Mouse (Mus musculus): ENCODE results near the gene Gm45234.

DNA sequence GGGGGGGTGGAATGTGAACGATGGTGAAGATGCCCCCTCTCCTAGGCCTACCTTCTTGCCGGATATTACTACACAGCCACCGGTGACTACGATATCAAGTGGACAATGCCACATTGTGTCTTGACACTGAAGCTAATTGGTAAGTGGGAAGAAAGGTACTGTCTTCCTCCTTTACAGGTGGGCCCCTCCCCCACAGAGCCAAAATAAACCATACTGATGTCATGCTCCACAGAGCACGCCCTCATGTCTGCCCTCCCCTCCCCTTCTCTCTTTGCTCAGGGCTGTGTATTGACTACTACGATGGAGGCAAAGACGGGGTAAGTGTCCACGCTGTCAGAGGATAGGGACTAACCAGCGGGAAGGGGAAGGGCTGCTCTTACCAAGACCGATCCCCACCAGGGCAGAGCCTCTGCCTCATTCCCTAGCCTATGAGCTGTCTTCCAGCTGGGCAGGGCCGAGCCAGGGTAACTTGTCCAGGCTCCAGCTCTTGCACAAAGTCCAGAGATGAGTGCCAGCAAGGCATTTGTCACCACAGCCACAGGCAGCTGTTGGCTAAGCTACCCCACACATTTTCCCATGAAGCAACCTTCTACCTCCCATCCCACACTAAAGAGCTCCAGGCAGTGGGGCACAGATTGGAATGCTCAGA lies 55.7 kb downstream of the Gm45234 start:
- TF ChIP-seq CTCF (IDR thresholded peaks at IDR 0.05; ENCODE audit: low read depth, low read length), result no peak
- no peak for TF ChIP-seq POLR2AphosphoS5 (IDR thresholded peaks at IDR 0.05; ENCODE audit: insufficient replicate concordance, low read depth, low read length)
- no peak for TF ChIP-seq GATA1 (IDR thresholded peaks at IDR 0.05; ENCODE audit: borderline replicate concordance, low read length)
